Comparison of ENCODE assay signal across 27 mouse cellular contexts in genomic region chr10:89407551-89407950, GRCm38 (mm10). TPM values are rescaled to one million over a fixed set of nuclear protein-coding genes. Genes with fewer than 3 reads are reported as not detected.
DNase-seq lines count a peak whose midpoint lies in the region; ATAC-seq and TF ChIP-seq lines count a peak whose summit lies in the region.
"Had no signal": no experiment of that assay in that cellular context is flagged by ENCODE, and none has a peak within 500 bp of the region (broad histone marks: within the 10 kb centered on the region; RNA-seq: fewer than 3 reads in every experiment).

No protein-coding gene starts in this region.

- DNase-seq in 416B (ENCODE audit: low read depth), result peak; percentile 77
- peak; percentile 10 for DNase-seq in A20 (ENCODE audit: low read depth, low spot score)
- DNase-seq in liver, postnatal 0 days, result no peak
- DNase-seq in lung, postnatal 4 days, result no peak
- DNase-seq in frontal cortex, postnatal 14 days (ENCODE audit: low spot score in 2 of 2), result no peak
- DNase-seq in layer of hippocampus, postnatal 36 days, result no peak
- DNase-seq: adrenal gland, postnatal 25 days; cerebellum, adult 18-20 months; cerebellum, postnatal 10 days; gastrocnemius, postnatal 25 days; heart, postnatal 14 days; kidney, adult 18-20 months; kidney, postnatal 36 days; left cerebral cortex, postnatal 4 days; lung, adult 2 months; lung, postnatal 10 days; retina, postnatal 1 day; right cerebral cortex, postnatal 4 days; thymus, adult 18-20 months had no signal

- TF ChIP-seq EP300 in liver, postnatal 0 days (IDR thresholded peaks at IDR 0.05; ENCODE audit: low read depth), result no peak

- H3K4me1 ChIP-seq in liver, postnatal 0 days (ENCODE audit: insufficient read depth), result no peaks in the 10 kb centered on the region
- H3K4me1 ChIP-seq: forebrain, embryonic 13.5 days; kidney, embryonic 15.5 days; midbrain, embryonic 13.5 days had no signal

- ATAC-seq in hematopoietic stem cell, adult 5-6 weeks (replicated peaks in 1 of 2; ENCODE audit: insufficient read depth in 1 of 2, low FRiP score in 2 of 2, low TSS enrichment in 1 of 2, low read depth in 1 of 2, poor library complexity in 2 of 2, severe bottlenecking in 2 of 2), result peak; percentile 22 to 32; a peak in 2 of 4 replicates
- no peak for ATAC-seq in liver, postnatal 0 days
- no peak for ATAC-seq in CD4-positive, CD25-positive, alpha-beta regulatory T cell, adult 4 months
- ATAC-seq: forebrain, embryonic 13.5 days; hindbrain, embryonic 16.5 days; midbrain, embryonic 13.5 days had no signal

- H3K4me3 ChIP-seq in liver, postnatal 0 days (ENCODE audit: low read depth, low read length), result no peak overlapping the region
- H3K4me3 ChIP-seq: erythroblast, embryonic 14.5 days; forebrain, embryonic 13.5 days; kidney, embryonic 15.5 days; midbrain, embryonic 13.5 days had no signal

- no peak overlapping the region for H3K9ac ChIP-seq in liver, postnatal 0 days (replicated peaks)
- H3K9ac ChIP-seq: forebrain, embryonic 13.5 days; kidney, embryonic 15.5 days; midbrain, embryonic 13.5 days had no signal

- H3K27me3 ChIP-seq in liver, postnatal 0 days (ENCODE audit: insufficient read depth, low read length), result no peaks in the 10 kb centered on the region
- H3K27me3 ChIP-seq: forebrain, embryonic 13.5 days; kidney, embryonic 15.5 days; midbrain, embryonic 13.5 days had no signal

- H3K27ac ChIP-seq in liver, postnatal 0 days (ENCODE audit: low read depth), result peak overlapping the region; percentile 22; the same call in 1 of the 2 replicates
- H3K27ac ChIP-seq: forebrain, embryonic 13.5 days; kidney, embryonic 15.5 days; midbrain, embryonic 13.5 days; stomach, postnatal 0 days had no signal

- peaks cover 5% of the 10 kb centered on the region for H3K36me3 ChIP-seq in liver, postnatal 0 days (replicated peaks; ENCODE audit: insufficient read depth, low read length)
- H3K36me3 ChIP-seq: midbrain, embryonic 13.5 days had no signal

- WGBS in liver, postnatal 0 days (ENCODE audit: insufficient replicate concordance), result 14% methylated on average over 1 of the region's 1 CpGs

- no peak for TF ChIP-seq CTCF in liver, postnatal 0 days (IDR thresholded peaks at IDR 0.05; ENCODE audit: low read depth)

- no peaks in the 10 kb centered on the region for H3K9me3 ChIP-seq in liver, postnatal 0 days (ENCODE audit: low read length)
- H3K9me3 ChIP-seq: forebrain, embryonic 13.5 days; kidney, embryonic 15.5 days; midbrain, embryonic 13.5 days had no signal

- no peak overlapping the region for H3K4me2 ChIP-seq in liver, postnatal 0 days (ENCODE audit: low read depth, low read length)
- H3K4me2 ChIP-seq: forebrain, embryonic 13.5 days; kidney, embryonic 15.5 days; midbrain, embryonic 13.5 days had no signal

RNA-seq across cellular contexts. Expression of gene Gas2l3, which starts 36.2 kb away (rescaled TPM):
- 20.1 and 24.8 TPM in 2 replicates for total RNA-seq in hematopoietic stem cell, adult 5-6 weeks (2017)
- polyA plus RNA-seq in liver, postnatal 0 days (2015; fragmentation: Nextera tagmentation; extraction: Ambion mirVana), result 2.8 and 2.9 TPM in 2 replicates
- 1 to 10 TPM; 2.3 to 2.8 TPM for total RNA-seq in layer of hippocampus, postnatal 36 days (2021)
- 1 to 10 TPM; 1.5 to 3.3 TPM for polyA plus RNA-seq in CD4-positive, CD25-positive, alpha-beta regulatory T cell, adult 4 months (2017; shearing (Covaris generic))

Comparison
In these comparisons a context has a peak if more than half of its experiments do, and no peak if none do; other contexts are left out.
1. DNase-seq: peak in 416B (single experiment) and A20 (single experiment); none in liver, postnatal 0 days (single experiment), lung, postnatal 4 days (0 of 2), frontal cortex, postnatal 14 days (0 of 2) and layer of hippocampus, postnatal 36 days (0 of 2).
2. ATAC-seq: peak in hematopoietic stem cell, adult 5-6 weeks (2 of 2); none in liver, postnatal 0 days (single experiment) and CD4-positive, CD25-positive, alpha-beta regulatory T cell, adult 4 months (single experiment).